Mouse (Mus musculus) ES-E14 (cell line): Measurements from ENCODE around the gene Gm20532. TPM values are rescaled to one million over a fixed set of nuclear protein-coding genes. Genes with fewer than 3 reads are reported as not detected.

Experiments used
- DNase-seq: peaks from one replicate; pipeline ENCODE4 v3.0.0-alpha.2; 2013; ENCODE audit warnings: low read depth, low spot score
- H3K27ac ChIP-seq: 2 replicates; pipeline ENCODE4 v1.5.1; 2012; ENCODE audit warnings: low read depth, mild to moderate bottlenecking, low read length, moderate library complexity, mixed read lengths; ENCODE audit not compliant: poor library complexity, insufficient read depth, severe bottlenecking
- H3K36me3 ChIP-seq: 2 replicates; pipeline ENCODE4 v1.6.1; 2012; ENCODE audit warnings: mild to moderate bottlenecking, low read length, moderate library complexity, mixed read lengths; ENCODE audit not compliant: control insufficient read depth, poor library complexity, insufficient read depth, severe bottlenecking
- H3K4me1 ChIP-seq, 2 experiments: fragments of 150-350 bp in 1 of 2; sonication (generic) in 1 of 2; 2 replicates each; pipeline ENCODE4 v1.6.1; 2012; ENCODE audit warnings: low read length in 2 of 2, mild to moderate bottlenecking in 1 of 2, mixed read lengths in 1 of 2; ENCODE audit not compliant: control insufficient read depth in 2 of 2, insufficient read depth in 2 of 2, poor library complexity in 1 of 2
- H3K4me3 ChIP-seq, 2 experiments: fragments of 150-350 bp in 1 of 2; sonication (generic) in 1 of 2; 2 replicates each; pipeline ENCODE4 v1.5.1; 2012; ENCODE audit warnings: low read length in 2 of 2, low read depth in 1 of 2, mild to moderate bottlenecking in 1 of 2, mixed read lengths in 1 of 2; ENCODE audit not compliant: insufficient read depth in 1 of 2, poor library complexity in 1 of 2, severe bottlenecking in 1 of 2
- H3K9ac ChIP-seq: 2 replicates; pipeline ENCODE4 v1.6.1; 2012; ENCODE audit warnings: low read depth, mild to moderate bottlenecking, low read length, mixed read lengths; ENCODE audit not compliant: poor library complexity, insufficient read depth, severe bottlenecking
- H3K9me3 ChIP-seq: fragments of 150-350 bp; sonication (generic); 2 replicates; pipeline ENCODE4 v1.6.1; 2012; ENCODE audit warnings: low read depth, mild to moderate bottlenecking, low read length; ENCODE audit not compliant: control insufficient read depth, insufficient read depth
- CHD2 ChIP-seq: IDR thresholded peaks from 2 replicates; pipeline ENCODE4 v1.6.1; 2014; ENCODE audit warnings: mild to moderate bottlenecking, low read depth, low read length, inconsistent platforms
- HCFC1 ChIP-seq: IDR thresholded peaks from 2 replicates; pipeline ENCODE4 v1.6.1; 2012; ENCODE audit warnings: low read length, inconsistent platforms, borderline replicate concordance; ENCODE audit not compliant: insufficient read depth
- MAFK ChIP-seq: IDR thresholded peaks from 2 replicates; pipeline ENCODE4 v1.6.1; 2014; ENCODE audit warnings: mild to moderate bottlenecking, low read depth, low read length, inconsistent platforms; ENCODE audit not compliant: insufficient read depth
- ZC3H11A ChIP-seq: IDR thresholded peaks from 2 replicates; pipeline ENCODE4 v1.6.1; 2012; ENCODE audit warnings: low read depth, mild to moderate bottlenecking, inconsistent platforms, low read length, borderline replicate concordance
- ZNF384 ChIP-seq: IDR thresholded peaks from 2 replicates; pipeline ENCODE4 v1.6.1; 2012; ENCODE audit warnings: low read depth, low read length, inconsistent platforms
- in situ Hi-C, 2 experiments: fragments of 600-800 bp; cut with MboI; formaldehyde crosslinking; loops; one replicate each; pipeline ENCODE4 v1.15.1; 2025; ENCODE audit warnings: low sequenced_read_pairs in 2 of 2, inconsistent platforms in 1 of 2; ENCODE audit not compliant: unreplicated experiment in 2 of 2
- total RNA-seq: library from RNA; depleted of rRNA; stranded (reverse); fragments of 300-350 nt; gene quantifications from 2 replicates; pipeline ENCODE4 v1.2.3, GENCODE M21; 2012

Gm20532 gene
- total RNA-seq, 1 experiment: not detected

DNA sequence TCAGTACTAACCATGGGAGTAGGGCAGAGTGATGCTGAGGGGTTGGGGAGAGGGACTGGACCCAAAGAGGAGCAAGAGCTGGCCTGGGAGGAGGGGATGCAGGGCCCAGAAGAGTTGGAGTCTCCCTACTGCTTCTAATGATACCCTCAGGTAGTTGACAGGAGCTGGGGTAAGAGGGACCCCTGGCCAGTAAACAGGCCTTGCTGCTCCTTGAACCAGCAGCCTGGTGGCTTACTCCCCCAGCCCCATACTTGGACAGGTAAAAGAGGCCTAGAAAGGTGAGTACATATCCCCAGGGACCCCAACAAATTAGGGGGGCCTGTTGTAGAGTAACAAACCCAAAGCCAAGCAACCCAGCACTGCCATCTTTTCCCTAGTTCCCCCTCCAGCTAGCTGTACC lies 22.3 kb downstream of the Gm20532 start:
- Histone ChIP-seq H3K9ac (no peak overlapping the region), H3K27ac (no peak overlapping the region), H3K4me3 (no peak overlapping the region), H3K36me3 (no peaks in the 10 kb centered on the region), H3K4me1 (peaks cover 20 to 45% of the 10 kb centered on the region in 2 experiments), H3K9me3 (no peaks in the 10 kb centered on the region)
- in situ Hi-C loops: no loop called here
- no peak for DNase-seq
- TF ChIP-seq ZC3H11A: no peak

DNA sequence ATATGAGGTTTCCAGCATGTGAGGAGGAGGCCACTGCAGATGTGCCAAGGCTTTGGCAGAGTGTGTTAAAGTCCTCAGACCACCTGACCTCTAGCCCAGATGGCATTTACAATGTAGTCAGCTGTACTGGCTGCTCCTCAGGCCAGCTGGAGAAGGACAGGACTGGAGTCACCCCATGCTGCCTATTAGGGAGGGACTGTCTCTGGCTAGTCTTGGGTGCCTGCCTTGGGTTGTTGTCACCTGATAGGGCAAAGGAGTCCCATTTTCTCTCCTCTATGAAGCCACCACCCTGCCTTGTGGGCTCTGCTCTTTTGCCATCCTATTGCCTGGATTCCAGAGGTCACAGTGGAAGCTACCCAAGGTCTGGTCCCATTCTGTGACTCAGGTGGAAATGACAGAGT lies 22.8 kb downstream of the Gm20532 start:
- no peak overlapping the region for H3K9ac ChIP-seq
- TF ChIP-seq ZC3H11A: no peak
- in situ Hi-C loops: no loop called here
- no peaks in the 10 kb centered on the region for H3K36me3 ChIP-seq
- no peak overlapping the region for H3K4me3 ChIP-seq
- no peak overlapping the region for H3K27ac ChIP-seq
- H3K4me1 ChIP-seq: peaks cover 20 to 47% of the 10 kb centered on the region in 2 experiments
- H3K9me3 ChIP-seq: no peaks in the 10 kb centered on the region
- DNase-seq: no peak

DNA sequence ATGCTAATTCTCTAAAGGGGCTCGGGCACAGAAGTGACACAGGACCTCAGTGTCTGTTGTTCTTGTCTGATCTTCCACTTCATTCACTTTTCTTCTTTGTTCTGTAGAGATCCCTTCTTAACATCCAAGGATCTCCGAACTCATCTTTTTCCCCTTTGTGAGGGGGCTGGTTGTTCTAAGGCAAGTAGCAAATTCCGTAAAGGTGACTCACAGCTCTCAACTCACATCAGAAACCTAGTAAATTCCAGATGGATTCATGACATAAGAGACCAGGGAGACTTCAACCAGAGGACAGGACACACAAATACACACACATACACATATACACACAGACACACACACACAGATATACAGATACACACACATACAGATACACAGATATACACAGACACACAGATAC lies 24.1 kb downstream of the Gm20532 start:
- TF ChIP-seq CHD2: no peak; the same call in 1 of the 2 replicates
- no peak for TF ChIP-seq HCFC1
- no peak for TF ChIP-seq ZNF384
- TF ChIP-seq ZC3H11A: no peak
- no peak for TF ChIP-seq MAFK
- Histone ChIP-seq H3K4me3 (no peak overlapping the region), H3K9me3 (no peaks in the 10 kb centered on the region), H3K9ac (no peak overlapping the region), H3K36me3 (no peaks in the 10 kb centered on the region), H3K4me1 (peaks cover 19 to 41% of the 10 kb centered on the region in 2 experiments), H3K27ac (peak overlapping the region; percentile 29)
- in situ Hi-C loops: no loop called here
- no peak for DNase-seq

DNA sequence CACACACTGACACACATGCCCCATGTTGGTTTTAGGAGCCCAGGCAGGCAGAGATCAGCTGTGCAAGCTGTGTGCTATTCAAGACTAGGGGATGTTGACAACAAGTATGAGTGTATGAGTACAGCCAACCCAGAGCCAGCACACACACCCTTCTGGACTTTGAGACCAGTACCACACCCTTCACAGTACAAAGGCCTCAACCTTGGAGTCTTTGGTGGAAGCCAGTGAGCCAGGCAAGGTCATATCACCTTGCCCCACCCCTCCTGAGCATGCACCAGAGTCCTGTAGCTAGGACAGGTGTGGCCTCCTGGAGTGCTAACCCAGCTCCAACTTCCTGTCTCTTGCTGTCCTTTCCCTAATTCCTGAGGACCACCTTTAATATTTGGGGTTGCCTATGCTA lies 24.6 kb downstream of the Gm20532 start:
- in situ Hi-C loops: no loop called here
- no peak for TF ChIP-seq HCFC1
- no peak for TF ChIP-seq CHD2
- TF ChIP-seq ZNF384: no peak; the same call in 1 of the 2 replicates
- TF ChIP-seq MAFK: no peak
- no peak for TF ChIP-seq ZC3H11A
- Histone ChIP-seq H3K4me1 (peaks cover 19 to 41% of the 10 kb centered on the region in 2 experiments), H3K36me3 (no peaks in the 10 kb centered on the region), H3K9me3 (no peaks in the 10 kb centered on the region), H3K4me3 (no peak overlapping the region), H3K27ac (peak overlapping the region; percentile 69; the same call in 1 of the 2 replicates), H3K9ac (no peak overlapping the region)
- no peak for DNase-seq

DNA sequence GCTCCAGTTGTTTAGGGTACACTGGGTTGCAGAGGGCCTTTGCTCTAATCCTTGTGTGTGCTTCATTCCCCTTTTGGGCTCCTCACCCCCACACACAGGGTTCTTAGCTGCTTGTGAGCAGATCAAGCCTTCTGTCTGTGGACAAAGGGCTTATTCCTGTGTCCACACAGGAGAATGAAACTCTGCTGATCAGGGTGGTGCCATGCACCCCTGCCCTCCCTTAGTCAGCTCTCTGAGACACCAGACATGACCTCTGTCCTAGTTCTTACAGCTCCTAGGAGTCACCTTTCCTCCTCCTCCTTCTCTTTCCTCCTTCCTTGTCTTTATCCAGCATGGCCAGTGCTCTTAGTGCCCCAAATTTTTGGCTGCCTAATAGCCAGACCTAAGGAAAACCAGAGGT lies 25.5 kb downstream of the Gm20532 start:
- Histone ChIP-seq H3K4me3 (no peak overlapping the region), H3K36me3 (no peaks in the 10 kb centered on the region), H3K9me3 (no peaks in the 10 kb centered on the region), H3K4me1 (peaks cover 19 to 39% of the 10 kb centered on the region in 2 experiments), H3K9ac (no peak overlapping the region), H3K27ac (peak overlapping the region; percentile 69; the same call in 1 of the 2 replicates)
- DNase-seq: no peak
- in situ Hi-C loops: no loop called here
- TF ChIP-seq CHD2: no peak
- TF ChIP-seq ZC3H11A: no peak
- no peak for TF ChIP-seq ZNF384
- no peak for TF ChIP-seq HCFC1
- no peak for TF ChIP-seq MAFK
